Mouse (Mus musculus) liver, adult 2 months (tissue): ENCODE results near the gene Wfdc3. TPM values are rescaled to one million over a fixed set of nuclear protein-coding genes. Genes with fewer than 3 reads are reported as not detected.

Experiments used
- DNase-seq: peaks from one replicate; pipeline ENCODE4 v3.0.0-alpha.2; 2011; ENCODE audit warnings: low read depth, low spot score; ENCODE audit errors: extremely low read depth
- H3K27ac ChIP-seq: fragments of 200-500 bp; replicated peaks from 2 replicates; pipeline ENCODE4 v1.5.1; 2012; ENCODE audit warnings: low read depth, mild to moderate bottlenecking, control low read depth, inconsistent platforms, low read length; ENCODE audit not compliant: insufficient read depth
- H3K27me3 ChIP-seq: fragments of 200-500 bp; 2 replicates; pipeline ENCODE4 v1.6.1; 2012; ENCODE audit warnings: mild to moderate bottlenecking, moderate library complexity, low read length, inconsistent platforms; ENCODE audit not compliant: control insufficient read depth, insufficient read depth
- H3K36me3 ChIP-seq: fragments of 200-500 bp; 2 replicates; pipeline ENCODE4 v1.6.1; 2012; ENCODE audit warnings: low read length, inconsistent platforms; ENCODE audit not compliant: control insufficient read depth, insufficient read depth
- H3K4me1 ChIP-seq: fragments of 200-500 bp; 2 replicates; pipeline ENCODE4 v1.6.1; 2011; ENCODE audit warnings: low read length; ENCODE audit not compliant: control insufficient read depth, insufficient read depth
- H3K4me3 ChIP-seq: fragments of 200-500 bp; 2 replicates; pipeline ENCODE4 v1.5.1; 2011; ENCODE audit warnings: low read depth, mild to moderate bottlenecking, control low read depth, low read length, moderate library complexity; ENCODE audit not compliant: insufficient read depth
- H3K79me2 ChIP-seq: fragments of 200-500 bp; 2 replicates; pipeline ENCODE4 v1.6.1; 2012; ENCODE audit warnings: inconsistent platforms, mild to moderate bottlenecking, low read length, moderate library complexity; ENCODE audit not compliant: control insufficient read depth, insufficient read depth
- H3K9ac ChIP-seq: fragments of 200-500 bp; 2 replicates; pipeline ENCODE4 v1.6.1; 2012; ENCODE audit warnings: low read depth, mild to moderate bottlenecking, control low read depth, inconsistent platforms, low read length
- CTCF ChIP-seq: fragments of 200-500 bp; IDR thresholded peaks from 2 replicates; pipeline ENCODE4 v1.5.1; 2011; ENCODE audit warnings: low read depth, low read length, control low read depth
- POLR2A ChIP-seq: fragments of 200-500 bp; IDR thresholded peaks from 2 replicates; pipeline ENCODE4 v1.6.1; 2011; ENCODE audit warnings: low read length, control low read depth; ENCODE audit not compliant: insufficient read depth; ENCODE audit errors: extremely low read depth
- WGBS: fragments of 180-500 bp; shearing (Covaris S2); methylation state at CpG from one replicate; pipeline ENCODE4 v1.1.7; 2018; 5-methylcytosine and 5-hydroxymethylcytosine counted together
- polyA plus RNA-seq: library from polyadenylated mRNA; depleted of rRNA; stranded (reverse); fragments of >200 nt; gene quantifications from 2 replicates; pipeline ENCODE4 v1.2.3, GENCODE M21; 2012
- total RNA-seq: library from RNA; depleted of rRNA; stranded (reverse); fragments of >200 nt; gene quantifications from 2 replicates; pipeline ENCODE4 v1.2.3, GENCODE M21; 2014

Wfdc3 gene
- total and polyA plus RNA-seq, 2 experiments, result 0.07 to 0.09 TPM

- Histone ChIP-seq H3K4me1 (peaks cover 21% of the 10 kb centered on the region), H3K27ac (no peak overlapping the region), H3K79me2 (no peaks in the 10 kb centered on the region), H3K4me3 (no peak overlapping the region), H3K36me3 (peaks cover 7% of the 10 kb centered on the region), H3K9ac (no peak overlapping the region), H3K27me3 (no peaks in the 10 kb centered on the region)
- WGBS, result 18% methylated on average over 4 of the region's 4 CpGs
- no peak for TF ChIP-seq POLR2A
- TF ChIP-seq CTCF, result no peak
- DNase-seq, result peak; percentile 99
Measured at GRCm38 (mm10) chr2:164790451-164790850, 44.7 kb upstream of the Wfdc3 start.

- Histone ChIP-seq H3K27me3 (no peaks in the 10 kb centered on the region), H3K4me3 (no peak overlapping the region), H3K9ac (no peak overlapping the region), H3K4me1 (peaks cover 21% of the 10 kb centered on the region), H3K27ac (no peak overlapping the region), H3K36me3 (peaks cover 4% of the 10 kb centered on the region), H3K79me2 (no peaks in the 10 kb centered on the region)
- WGBS, result 79% methylated on average over 4 of the region's 4 CpGs
- no peak for DNase-seq
- TF ChIP-seq POLR2A (no peak), CTCF (no peak)
Measured at GRCm38 (mm10) chr2:164788411-164788810, 42.7 kb upstream of the Wfdc3 start.

- no peak for DNase-seq
- H3K4me1 ChIP-seq, result peaks cover 19% of the 10 kb centered on the region
- 78% methylated on average over 10 of the region's 10 CpGs for WGBS
- no peaks in the 10 kb centered on the region for H3K79me2 ChIP-seq
- no peak for TF ChIP-seq CTCF
- TF ChIP-seq POLR2A, result no peak
- H3K36me3 ChIP-seq, result peaks cover 2% of the 10 kb centered on the region
- no peak overlapping the region for H3K4me3 ChIP-seq
- no peak overlapping the region for H3K9ac ChIP-seq
- H3K27me3 ChIP-seq, result no peaks in the 10 kb centered on the region
- H3K27ac ChIP-seq, result no peak overlapping the region
Measured at GRCm38 (mm10) chr2:164787779-164788178, 42.0 kb upstream of the Wfdc3 start.

- Histone ChIP-seq H3K4me3 (no peak overlapping the region), H3K36me3 (no peaks in the 10 kb centered on the region; the same call in 1 of the 2 replicates), H3K79me2 (no peaks in the 10 kb centered on the region), H3K27me3 (no peaks in the 10 kb centered on the region), H3K9ac (no peak overlapping the region), H3K27ac (peak overlapping the region; percentile 7), H3K4me1 (peaks cover 19% of the 10 kb centered on the region)
- TF ChIP-seq CTCF (no peak), POLR2A (no peak)
- no peak for DNase-seq
- WGBS, result 79% methylated on average over 3 of the region's 3 CpGs
Measured at GRCm38 (mm10) chr2:164787032-164787431, 41.3 kb upstream of the Wfdc3 start.

- WGBS, result 15% methylated on average over 15 of the region's 15 CpGs
Measured at GRCm38 (mm10) chr2:164786388-164786885, 40.7 kb upstream of the Wfdc3 start.

GRCm38 (mm10) chr2:164785481-164786387 is 40.0 kb upstream of the Wfdc3 start, which contains the start of gene Snx21:
Gene Snx21, plus strand, starts transcription at chr2:164785823.
- Histone ChIP-seq H3K27ac (peak within 1 kb of the TSS; percentile 88), H3K27me3 (no peaks in the 10 kb centered on the region), H3K79me2 (no peaks in the 10 kb centered on the region), H3K4me3 (peak within 1 kb of the TSS; percentile 90), H3K36me3 (no peaks in the 10 kb centered on the region), H3K9ac (peak within 1 kb of the TSS; percentile 98), H3K4me1 (peaks cover 11% of the 10 kb centered on the region)
- DNase-seq, result peak; percentile 87
- TF ChIP-seq POLR2A, result peak; percentile 93
- peak; percentile 49 for TF ChIP-seq CTCF
- under 1% methylated on average over 87 of the region's 89 CpGs for WGBS

More at GRCm38 (mm10) chr2:164786388-164786885, 40.7 kb upstream of the Wfdc3 start:
- Histone ChIP-seq H3K27ac (peak overlapping the region; percentile 61), H3K4me1 (peaks cover 18% of the 10 kb centered on the region), H3K79me2 (no peaks in the 10 kb centered on the region), H3K27me3 (no peaks in the 10 kb centered on the region), H3K4me3 (peak overlapping the region; percentile 90), H3K9ac (peak overlapping the region; percentile 89), H3K36me3 (no peaks in the 10 kb centered on the region; the same call in 1 of the 2 replicates)
- TF ChIP-seq CTCF (no peak), POLR2A (no peak)
- peak; percentile 36 for DNase-seq
